Mouse (Mus musculus): Measurements from ENCODE around the gene Snx4.

GRCm38 (mm10) chr16:33234128-33234527 lies 17.1 kb upstream of the Snx4 start:
- TF ChIP-seq POLR2A (IDR thresholded peaks at IDR 0.05; ENCODE audit: insufficient read length, low read depth) = no peak
- no peak for TF ChIP-seq TCF12 (IDR thresholded peaks at IDR 0.05; ENCODE audit: insufficient read depth, poor library complexity, severe bottlenecking)
- TF ChIP-seq POLR2AphosphoS2 (IDR thresholded peaks at IDR 0.05; ENCODE audit: insufficient read length, low read depth) = no peak
- no peak for TF ChIP-seq USF1 (IDR thresholded peaks at IDR 0.05; ENCODE audit: low read depth)
- TF ChIP-seq CEBPB (IDR thresholded peaks at IDR 0.05; ENCODE audit: insufficient read depth, poor library complexity, severe bottlenecking) = no peak
- TF ChIP-seq SRF (IDR thresholded peaks at IDR 0.05; ENCODE audit: control insufficient read depth, insufficient read length, low read depth) = no peak
- no peak for TF ChIP-seq E2F4 (IDR thresholded peaks at IDR 0.05; ENCODE audit: insufficient read depth)
- TF ChIP-seq MYOD1 (IDR thresholded peaks at IDR 0.05; ENCODE audit: control insufficient read depth in 1 of 3, insufficient read length in 2 of 3, low read depth in 2 of 3) = no peak
- TF ChIP-seq MAX (IDR thresholded peaks at IDR 0.05; ENCODE audit: low read depth) = no peak
